Mouse (Mus musculus): ENCODE results near the gene Ppp1r12c.

- no peak for TF ChIP-seq JUND (IDR thresholded peaks at IDR 0.05; ENCODE audit: low read depth, low read length)
- no peak for TF ChIP-seq POLR2A (IDR thresholded peaks at IDR 0.05; ENCODE audit: control insufficient read depth in 1 of 2, insufficient read depth in 1 of 2, low read depth in 1 of 2, low read length in 2 of 2, poor library complexity in 1 of 2)
- no peak for TF ChIP-seq USF1 (IDR thresholded peaks at IDR 0.05; ENCODE audit: low read depth, low read length)
- TF ChIP-seq ETS1 (IDR thresholded peaks at IDR 0.05; ENCODE audit: low read depth, low read length) = no peak
- TF ChIP-seq SIN3A (IDR thresholded peaks at IDR 0.05; ENCODE audit: low read length) = no peak
- TF ChIP-seq CTCF (IDR thresholded peaks at IDR 0.05 in 2 of 3, conservative IDR thresholded peaks at IDR 0.05 in 1 of 3; ENCODE audit: control insufficient read depth in 1 of 3, insufficient read depth in 1 of 3, low read depth in 2 of 3, low read length in 3 of 3, poor library complexity in 1 of 3, severe bottlenecking in 1 of 3) = no peak
These were observed 37.5 kb upstream of the Ppp1r12c start for GRCm38 (mm10) chr7:4539019-4539418.

Measured in MEL (cell line).